Mouse (Mus musculus): ENCODE results near the gene Tnfrsf8.

DNA sequence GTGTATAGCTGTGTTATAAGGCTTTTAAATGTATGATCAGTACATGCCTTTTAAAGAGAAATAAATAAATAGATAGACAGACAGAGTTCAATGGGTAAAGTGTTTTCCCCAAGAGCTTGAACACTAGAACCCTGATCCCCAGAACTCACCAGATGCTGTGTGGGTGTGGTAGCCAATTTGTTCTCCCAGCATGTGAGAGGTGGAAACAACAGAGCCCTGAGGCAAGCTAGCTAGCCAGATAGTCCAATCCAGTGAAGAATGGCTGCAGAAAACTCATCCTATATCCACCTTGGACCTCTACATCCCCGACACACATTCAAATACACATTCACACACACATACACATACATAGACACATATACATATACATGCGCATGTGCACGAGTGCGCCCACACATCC lies 63.4 kb downstream of the Tnfrsf8 start:
- TF ChIP-seq CTCF (IDR thresholded peaks at IDR 0.05; ENCODE audit: low read depth): no peak
- no peak for TF ChIP-seq EP300 (IDR thresholded peaks at IDR 0.05; ENCODE audit: low read depth)
